Mouse (Mus musculus) intestine, embryonic 16.5 days (tissue): Measurements from ENCODE around the gene Lenep. TPM values are rescaled to one million over a fixed set of nuclear protein-coding genes. Genes with fewer than 3 reads are reported as not detected.

Experiments used
- ATAC-seq: fragments of 200-750 bp; cut with Nextera tagmentation; 2 replicates; pipeline ENCODE4 v1.8.0; 2017; ENCODE audit warnings: moderate TSS enrichment, moderate library complexity
- H3K27ac ChIP-seq: fragments of 300-500 bp; sonication (generic); 2 replicates; pipeline ENCODE4 v1.5.1; 2014; ENCODE audit warnings: mild to moderate bottlenecking, low read length
- H3K27me3 ChIP-seq: fragments of 300-500 bp; sonication (generic); replicated peaks from 2 replicates; pipeline ENCODE4 v1.6.1; 2014; ENCODE audit warnings: low read length, control low read depth, mixed read lengths; ENCODE audit not compliant: control insufficient read depth, insufficient read depth
- H3K36me3 ChIP-seq: fragments of 300-500 bp; sonication (generic); 2 replicates; pipeline ENCODE4 v1.6.1; 2014; ENCODE audit warnings: low read length, control low read depth; ENCODE audit not compliant: control insufficient read depth, insufficient read depth
- H3K4me1 ChIP-seq: fragments of 300-500 bp; sonication (generic); 2 replicates; pipeline ENCODE4 v1.6.1; 2014; ENCODE audit warnings: low read length, control low read depth, mixed read lengths; ENCODE audit not compliant: control insufficient read depth, insufficient read depth
- H3K4me2 ChIP-seq: fragments of 300-500 bp; sonication (generic); 2 replicates; pipeline ENCODE4 v1.6.1; 2014; ENCODE audit warnings: low read depth, low read length, control low read depth
- H3K4me3 ChIP-seq: fragments of 300-500 bp; sonication (generic); 2 replicates; pipeline ENCODE4 v1.5.1; 2014; ENCODE audit warnings: mild to moderate bottlenecking, low read length
- H3K9ac ChIP-seq: fragments of 300-500 bp; sonication (generic); 2 replicates; pipeline ENCODE4 v1.6.1; 2014; ENCODE audit warnings: low read depth, low read length
- H3K9me3 ChIP-seq: fragments of 300-500 bp; sonication (generic); 2 replicates; pipeline ENCODE4 v1.6.1; 2016; ENCODE audit warnings: low read length, control low read depth; ENCODE audit not compliant: control insufficient read depth
- WGBS: fragments of 180-500 bp; shearing (Covaris S2); extraction: QIAGEN DNeasy Blood & Tissue Kit; methylation state at CpG from one replicate; pipeline ENCODE4 v1.1.7; 2014; 5-methylcytosine and 5-hydroxymethylcytosine counted together
- polyA plus RNA-seq: library from polyadenylated mRNA; unstranded; fragments of >200 nt; fragmentation: Nextera tagmentation; extraction: Ambion mirVana; gene quantifications from 2 replicates; pipeline ENCODE4 v1.2.1, GENCODE M21; 2015

Lenep gene
- polyA plus RNA-seq, result not detected in 2 replicates

DNA sequence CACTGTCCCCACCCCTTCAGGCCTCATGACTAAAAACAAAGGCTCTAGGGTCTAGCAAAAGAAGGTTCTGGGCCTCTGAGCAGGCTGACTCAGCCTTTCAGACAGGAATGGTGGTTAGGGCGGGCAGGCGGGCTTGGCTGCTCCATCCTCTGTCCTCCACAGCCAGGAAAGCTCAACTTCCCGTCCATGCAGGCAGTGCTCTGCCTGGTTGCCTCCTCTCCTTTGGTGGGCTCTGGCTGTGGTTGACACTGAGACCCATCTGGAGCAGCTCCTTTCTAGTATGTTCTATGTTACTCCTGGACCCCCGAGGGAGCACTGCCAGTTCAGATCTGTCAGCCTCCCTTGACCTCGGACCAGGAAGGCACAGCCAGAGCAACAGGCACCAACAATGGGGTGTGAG, at the start of gene Lenep:
Lenep (minus strand) TSS at position 101 of the 400 bp plus-strand sequence.
- H3K27ac ChIP-seq, result no peak within 1 kb of the TSS
- H3K4me2 ChIP-seq, result no peak within 1 kb of the TSS
- H3K4me1 ChIP-seq, result no peaks in the 10 kb centered on the region
- H3K4me3 ChIP-seq, result no peak within 1 kb of the TSS
- no peak within 1 kb of the TSS for H3K9ac ChIP-seq
- no peaks in the 10 kb centered on the region for H3K27me3 ChIP-seq
- ATAC-seq, result 0 out of 2 replicates have a peak, but pooled peaks have one; percentile 17
- 80% methylated on average over 5 of the region's 5 CpGs for WGBS
- H3K9me3 ChIP-seq, result no peaks in the 10 kb centered on the region
- H3K36me3 ChIP-seq, result peaks cover 17% of the 10 kb centered on the region; the same call in 1 of the 2 replicates

DNA sequence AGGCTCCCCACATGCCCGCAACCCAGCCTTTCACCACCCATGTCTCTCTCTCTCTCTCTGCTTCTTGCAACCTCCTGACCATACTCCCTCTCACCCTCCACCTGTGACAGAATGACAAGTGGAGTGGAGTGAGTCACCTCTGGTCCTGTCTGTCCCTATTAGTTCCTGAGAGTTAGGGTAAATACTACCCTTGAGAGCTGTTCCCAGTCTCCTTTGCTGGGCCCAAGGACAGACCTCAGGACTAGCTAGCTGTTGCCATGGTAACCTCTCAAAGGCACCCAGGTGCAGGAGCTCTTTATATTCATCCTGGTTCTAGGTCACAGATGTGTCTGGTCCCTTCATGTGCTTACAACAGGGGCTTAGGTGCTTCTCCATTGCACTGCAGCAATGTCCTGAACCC, 49.3 kb upstream of the Lenep start:
- Histone ChIP-seq H3K36me3 (no peaks in the 10 kb centered on the region), H3K27ac (no peak overlapping the region), H3K9me3 (no peaks in the 10 kb centered on the region), H3K4me2 (no peak overlapping the region), H3K4me3 (no peak overlapping the region), H3K4me1 (peaks cover 9% of the 10 kb centered on the region; the same call in 1 of the 2 replicates), H3K27me3 (no peaks in the 10 kb centered on the region), H3K9ac (no peak overlapping the region)
- WGBS, result 72% methylated on average over 1 of the region's 1 CpGs
- ATAC-seq, result no peak

GRCm38 (mm10) chr3:89449541-89449940, 46.9 kb upstream of the Lenep start:
- 52% methylated on average over 7 of the region's 7 CpGs for WGBS
- Histone ChIP-seq H3K4me3 (no peak overlapping the region), H3K9ac (no peak overlapping the region), H3K27ac (no peak overlapping the region), H3K36me3 (peaks cover 8% of the 10 kb centered on the region; the same call in 1 of the 2 replicates), H3K4me1 (0 out of 2 replicates have a peak, but pooled peaks cover 7% of the 10 kb centered on the region), H3K4me2 (no peak overlapping the region), H3K27me3 (no peaks in the 10 kb centered on the region), H3K9me3 (no peaks in the 10 kb centered on the region)
- peak; percentile 51 for ATAC-seq

GRCm38 (mm10) chr3:89448720-89449537, 46.3 kb upstream of the Lenep start:
- no peak overlapping the region for H3K4me2 ChIP-seq

GRCm38 (mm10) chr3:89440691-89441090, 38.1 kb upstream of the Lenep start:
- peaks cover 9% of the 10 kb centered on the region for H3K4me1 ChIP-seq
- no peak overlapping the region for H3K9ac ChIP-seq
- 92% methylated on average over 2 of the region's 2 CpGs for WGBS
- H3K4me2 ChIP-seq, result no peak overlapping the region
- peaks cover 8% of the 10 kb centered on the region; the same call in 1 of the 2 replicates for H3K36me3 ChIP-seq
- no peak overlapping the region for H3K4me3 ChIP-seq
- H3K27me3 ChIP-seq, result no peaks in the 10 kb centered on the region
- H3K27ac ChIP-seq, result no peak overlapping the region
- no peaks in the 10 kb centered on the region for H3K9me3 ChIP-seq
- no peak for ATAC-seq

More at GRCm38 (mm10) chr3:89448720-89449537, 46.3 kb upstream of the Lenep start:
- H3K4me1 ChIP-seq, result 0 out of 2 replicates have a peak, but pooled peaks cover 7% of the 10 kb centered on the region
- no peaks in the 10 kb centered on the region for H3K27me3 ChIP-seq
- no peak overlapping the region for H3K4me3 ChIP-seq
- H3K27ac ChIP-seq, result no peak overlapping the region
- no peak overlapping the region for H3K9ac ChIP-seq
- 62% methylated on average over 13 of the region's 13 CpGs for WGBS
- H3K9me3 ChIP-seq, result no peaks in the 10 kb centered on the region
- peaks cover 8% of the 10 kb centered on the region; the same call in 1 of the 2 replicates for H3K36me3 ChIP-seq
- peak; percentile 12; the same call in 1 of the 2 replicates for ATAC-seq

DNA sequence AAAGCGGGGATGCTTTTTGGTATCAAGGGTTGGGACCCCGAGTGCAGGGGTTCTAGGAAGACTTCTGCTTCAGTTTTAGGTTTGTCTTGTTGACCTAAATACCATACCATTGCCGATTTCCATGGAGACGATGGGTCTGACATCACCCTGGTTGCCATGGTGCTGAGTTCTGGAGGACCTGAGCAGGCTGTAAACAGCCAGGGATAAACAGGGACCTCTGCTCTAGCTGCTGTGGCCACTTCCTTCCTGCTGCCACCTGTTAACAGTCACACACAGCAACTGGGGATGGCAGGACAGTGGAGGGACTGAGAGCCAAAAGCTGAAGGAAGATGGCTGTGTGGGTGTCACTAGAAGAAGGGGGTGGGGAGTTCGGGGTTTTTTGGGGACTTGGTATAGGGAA, 34.7 kb upstream of the Lenep start:
- peaks cover 9% of the 10 kb centered on the region for H3K4me1 ChIP-seq
- H3K27ac ChIP-seq, result peak overlapping the region; percentile 79
- peak; percentile 45; the same call in 1 of the 2 replicates for ATAC-seq
- peak overlapping the region; percentile 70 for H3K9ac ChIP-seq
- 21% methylated on average over 5 of the region's 5 CpGs for WGBS
- peaks cover 6% of the 10 kb centered on the region for H3K36me3 ChIP-seq
- H3K9me3 ChIP-seq, result no peaks in the 10 kb centered on the region
- peak overlapping the region; percentile 76 for H3K4me2 ChIP-seq
- H3K27me3 ChIP-seq, result no peaks in the 10 kb centered on the region
- H3K4me3 ChIP-seq, result peak overlapping the region; percentile 68

DNA sequence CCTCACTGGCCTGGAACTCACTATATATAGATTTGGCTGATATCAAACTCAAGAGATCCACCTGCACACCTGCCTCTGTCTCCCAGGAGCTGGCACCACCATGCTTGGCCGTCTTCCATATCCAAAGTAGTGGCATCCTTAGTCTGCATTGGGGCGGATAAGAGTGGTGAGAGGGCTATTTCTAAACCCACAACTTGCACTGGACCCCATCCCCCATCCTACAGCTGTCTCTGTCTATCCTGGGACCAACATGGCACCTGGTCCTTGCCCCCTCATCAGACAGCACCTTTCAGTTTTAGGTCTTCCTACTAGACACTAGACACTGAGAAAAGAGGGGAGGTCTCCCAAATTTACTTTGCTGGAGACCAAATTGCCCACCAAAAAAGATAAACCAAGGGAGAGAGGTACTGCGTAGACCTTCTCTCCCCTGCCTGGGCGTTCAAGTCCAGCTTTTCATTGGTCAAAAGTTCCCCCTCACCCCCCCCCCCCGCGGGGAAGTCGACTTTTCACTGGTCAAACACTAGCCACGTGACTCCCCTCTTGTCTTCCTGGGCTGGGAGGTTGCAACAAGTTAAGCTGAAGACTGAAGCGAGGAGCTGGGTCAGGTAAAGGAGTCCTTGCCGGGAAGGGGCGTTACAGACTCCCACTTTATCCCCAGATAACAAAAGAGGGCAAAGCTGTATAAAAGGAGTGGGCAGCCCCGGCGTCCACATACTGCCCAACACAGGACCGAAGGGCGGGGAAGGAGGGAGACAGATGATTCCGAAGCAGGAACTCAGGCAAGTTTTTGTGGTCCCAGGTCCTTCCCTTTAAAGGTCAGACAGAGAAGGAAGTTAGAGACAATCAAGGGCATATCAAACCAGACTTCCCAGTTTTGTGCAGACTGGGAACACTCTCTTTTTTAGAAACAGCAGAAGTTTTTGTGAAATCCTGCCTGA, 33.9 kb upstream of the Lenep start, which contains the start of gene Pbxip1:
Pbxip1 (plus strand) TSS at position 531 of the 938 bp plus-strand sequence.
- WGBS, result 6% methylated on average over 16 of the region's 16 CpGs

GRCm38 (mm10) chr3:89435041-89435440, 32.4 kb upstream of the Lenep start:
- Histone ChIP-seq H3K36me3 (peaks cover 6% of the 10 kb centered on the region), H3K9ac (no peak overlapping the region), H3K27ac (no peak overlapping the region), H3K9me3 (no peaks in the 10 kb centered on the region), H3K27me3 (no peaks in the 10 kb centered on the region), H3K4me3 (no peak overlapping the region), H3K4me1 (peaks cover 18% of the 10 kb centered on the region), H3K4me2 (no peak overlapping the region)
- ATAC-seq, result no peak
- WGBS, result 76% methylated on average over 7 of the region's 7 CpGs

More for the DNA sequence above, 33.9 kb upstream of the Lenep start, which contains the start of gene Pbxip1:
- H3K36me3 ChIP-seq, result peaks cover 6% of the 10 kb centered on the region
- no peaks in the 10 kb centered on the region for H3K27me3 ChIP-seq
- no peaks in the 10 kb centered on the region for H3K9me3 ChIP-seq
- peak; percentile 85 for ATAC-seq
- H3K4me1 ChIP-seq, result peaks cover 12% of the 10 kb centered on the region
- H3K9ac ChIP-seq, result peak within 1 kb of the TSS; percentile 70
- H3K27ac ChIP-seq, result peak within 1 kb of the TSS; percentile 79
- H3K4me3 ChIP-seq, result peak within 1 kb of the TSS; percentile 68
- H3K4me2 ChIP-seq, result peak within 1 kb of the TSS; percentile 76

GRCm38 (mm10) chr3:89434532-89434931, 31.9 kb upstream of the Lenep start:
- no peaks in the 10 kb centered on the region for H3K9me3 ChIP-seq
- ATAC-seq, result no peak
- no peak overlapping the region for H3K27ac ChIP-seq
- peaks cover 6% of the 10 kb centered on the region for H3K36me3 ChIP-seq
- no peak overlapping the region for H3K9ac ChIP-seq
- H3K4me1 ChIP-seq, result peaks cover 18% of the 10 kb centered on the region
- no peak overlapping the region for H3K4me3 ChIP-seq
- 86% methylated on average over 11 of the region's 11 CpGs for WGBS
- no peak overlapping the region for H3K4me2 ChIP-seq
- H3K27me3 ChIP-seq, result no peaks in the 10 kb centered on the region
